Mouse (Mus musculus): ENCODE data around the gene Rbm43. TPM values are rescaled to one million over a fixed set of nuclear protein-coding genes. Genes with fewer than 3 reads are reported as not detected.
A peak's percentile ranks its signal among the peaks of the same experiment; 100 is the strongest.

The Rbm43 gene
- 6.2 and 8.4 TPM in 2 replicates for polyA plus RNA-seq (2016; fragmentation: Nextera tagmentation; extraction: Ambion mirVana)

DNA sequence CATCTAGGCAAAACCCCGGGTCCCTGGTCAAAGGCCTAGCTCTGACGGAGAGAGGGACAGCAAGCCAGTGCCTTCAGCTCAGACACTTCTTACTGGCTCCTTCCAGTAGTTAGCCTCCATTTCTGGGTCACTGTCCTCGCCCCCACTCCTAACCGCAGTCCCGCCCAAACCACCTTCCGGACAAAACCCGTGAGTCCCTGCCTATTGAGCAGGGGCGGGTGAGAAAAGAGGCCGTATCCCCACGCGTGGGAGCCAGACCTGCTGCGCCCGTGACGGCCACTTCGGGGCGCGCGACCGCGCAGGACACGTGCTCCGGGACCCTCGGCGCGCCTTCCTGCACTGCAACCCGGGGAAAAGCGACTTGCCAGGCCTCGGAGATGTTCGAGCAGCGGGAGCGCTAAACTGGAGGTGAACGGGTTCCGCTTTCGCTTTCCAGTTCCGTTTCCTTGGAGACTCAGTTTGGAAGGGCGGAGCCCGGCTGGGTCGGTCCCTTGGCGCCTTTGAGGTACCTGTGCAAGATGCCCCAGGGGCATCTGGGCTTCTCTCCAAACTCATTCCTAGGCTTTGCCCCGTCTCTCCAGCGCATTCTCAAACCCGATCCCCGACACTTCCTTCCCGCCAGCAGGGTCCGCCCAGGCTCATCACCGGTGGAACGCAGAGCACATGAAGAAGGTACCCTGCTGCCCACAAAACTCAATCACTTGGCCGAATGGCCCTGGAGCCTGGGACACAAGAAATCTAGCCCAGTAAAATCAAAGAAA, at the start of gene Rbm43:
Rbm43 (minus strand) TSS at position 590 of the 761 bp plus-strand sequence.
- Histone ChIP-seq H3K27ac (peak within 1 kb of the TSS; percentile 89), H3K4me1 (replicated peaks) (peaks cover 18% of the 10 kb centered on the region), H3K4me3 (peak within 1 kb of the TSS; percentile 65), H3K27me3 (ENCODE audit: insufficient read depth, poor library complexity, severe bottlenecking) (peaks cover 20% of the 10 kb centered on the region; the same call in 1 of the 2 replicates), H3K9me3 (no peaks in the 10 kb centered on the region), H3K36me3 (no peaks in the 10 kb centered on the region)
- 2% methylated on average over 48 of the region's 48 CpGs for WGBS
- DNase-seq (ENCODE audit: low spot score), result peak; percentile 75

DNA sequence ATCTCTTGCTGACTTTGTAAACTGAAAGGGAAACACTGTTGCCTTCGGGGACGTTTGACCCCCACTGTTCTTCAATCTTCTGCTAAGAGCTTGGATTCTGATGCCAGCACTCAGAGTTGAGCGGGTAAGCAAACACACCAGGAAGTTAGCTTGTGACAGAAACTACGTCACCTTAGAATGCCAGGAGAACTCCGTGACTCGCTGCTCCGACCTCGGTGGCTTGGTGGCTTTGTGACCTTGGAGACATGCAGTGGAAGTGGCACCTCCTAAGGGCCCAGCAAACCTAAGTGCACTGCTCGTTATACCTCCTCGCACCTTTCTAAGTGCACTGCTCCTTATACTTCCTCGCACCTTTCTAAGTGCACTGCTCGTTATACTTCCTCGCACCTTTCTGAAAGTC, 47.3 kb upstream of the Rbm43 start:
- Histone ChIP-seq H3K4me3 (no peak overlapping the region), H3K9me3 (no peaks in the 10 kb centered on the region), H3K27me3 (ENCODE audit: insufficient read depth, poor library complexity, severe bottlenecking) (no peaks in the 10 kb centered on the region), H3K36me3 (no peaks in the 10 kb centered on the region), H3K4me1 (replicated peaks) (no peaks in the 10 kb centered on the region), H3K27ac (no peak overlapping the region)
- DNase-seq (ENCODE audit: low spot score), result no peak
- WGBS, result 70% methylated on average over 13 of the region's 13 CpGs

DNA sequence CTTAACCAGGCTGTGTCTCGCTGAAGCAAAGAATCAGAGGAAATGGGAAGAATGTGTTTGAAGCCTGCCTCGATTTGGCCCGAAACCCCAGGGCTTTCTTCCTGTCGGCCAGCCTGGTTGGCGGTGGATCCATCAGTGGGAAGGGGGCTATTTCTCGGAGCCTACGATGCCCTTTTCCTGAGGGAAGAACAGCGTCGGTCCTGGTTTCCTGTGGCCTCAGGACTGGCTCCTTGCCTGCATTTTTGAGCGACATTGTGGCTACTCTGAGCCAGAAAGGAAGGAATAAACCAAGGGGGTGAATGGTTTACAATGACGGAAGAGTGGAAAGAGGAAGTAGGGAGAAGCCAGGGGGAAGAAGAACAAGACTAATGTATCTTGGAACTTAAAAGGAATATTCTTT, 46.7 kb upstream of the Rbm43 start:
- H3K4me3 ChIP-seq, result no peak overlapping the region
- H3K4me1 ChIP-seq (replicated peaks), result no peaks in the 10 kb centered on the region
- WGBS, result 57% methylated on average over 11 of the region's 11 CpGs
- 0 out of 2 replicates have a peak overlapping the region, but pooled peaks have one; percentile 29 for H3K27ac ChIP-seq
- no peaks in the 10 kb centered on the region for H3K9me3 ChIP-seq
- no peaks in the 10 kb centered on the region for H3K36me3 ChIP-seq
- no peaks in the 10 kb centered on the region for H3K27me3 ChIP-seq (ENCODE audit: insufficient read depth, poor library complexity, severe bottlenecking)
- DNase-seq (ENCODE audit: low spot score), result peak; percentile 4

DNA sequence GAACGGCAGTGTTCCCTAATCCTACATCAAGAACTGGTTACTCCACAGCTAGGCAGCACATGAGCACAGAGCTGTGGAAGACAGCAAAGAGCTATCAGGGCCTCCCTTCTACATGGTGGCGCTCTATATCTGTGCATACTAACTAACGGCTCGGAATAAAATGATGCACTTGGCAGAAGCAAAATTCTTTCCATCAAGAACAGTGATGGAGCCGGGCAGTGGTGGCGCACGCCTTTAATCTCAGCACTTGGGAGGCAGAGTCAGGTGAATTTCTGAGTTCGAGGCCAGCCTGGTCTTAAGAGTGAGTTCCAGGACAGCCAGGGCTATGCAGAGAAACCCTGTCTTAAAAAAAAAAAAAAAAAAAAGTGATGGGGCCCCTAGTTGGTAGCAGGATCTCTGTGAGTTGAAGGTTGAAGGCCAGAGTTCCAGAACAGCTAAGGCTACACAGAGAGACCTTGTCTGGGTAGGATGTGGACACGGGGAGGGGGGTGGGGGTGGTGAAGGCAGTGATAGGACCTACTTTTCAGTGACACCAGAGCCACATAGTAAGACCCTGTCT, 38.5 kb upstream of the Rbm43 start, which contains the start of gene Nmi:
Nmi (minus strand) TSS at position 85 of the 559 bp plus-strand sequence.
- Histone ChIP-seq H3K27me3 (ENCODE audit: insufficient read depth, poor library complexity, severe bottlenecking) (no peaks in the 10 kb centered on the region), H3K36me3 (no peaks in the 10 kb centered on the region), H3K4me1 (replicated peaks) (peaks cover 4% of the 10 kb centered on the region; the same call in 1 of the 2 replicates), H3K4me3 (peak within 1 kb of the TSS; percentile 68), H3K27ac (peak within 1 kb of the TSS; percentile 89), H3K9me3 (no peaks in the 10 kb centered on the region)
- DNase-seq (ENCODE audit: low spot score), result peak; percentile 11
- WGBS, result 82% methylated on average over 9 of the region's 9 CpGs

DNA sequence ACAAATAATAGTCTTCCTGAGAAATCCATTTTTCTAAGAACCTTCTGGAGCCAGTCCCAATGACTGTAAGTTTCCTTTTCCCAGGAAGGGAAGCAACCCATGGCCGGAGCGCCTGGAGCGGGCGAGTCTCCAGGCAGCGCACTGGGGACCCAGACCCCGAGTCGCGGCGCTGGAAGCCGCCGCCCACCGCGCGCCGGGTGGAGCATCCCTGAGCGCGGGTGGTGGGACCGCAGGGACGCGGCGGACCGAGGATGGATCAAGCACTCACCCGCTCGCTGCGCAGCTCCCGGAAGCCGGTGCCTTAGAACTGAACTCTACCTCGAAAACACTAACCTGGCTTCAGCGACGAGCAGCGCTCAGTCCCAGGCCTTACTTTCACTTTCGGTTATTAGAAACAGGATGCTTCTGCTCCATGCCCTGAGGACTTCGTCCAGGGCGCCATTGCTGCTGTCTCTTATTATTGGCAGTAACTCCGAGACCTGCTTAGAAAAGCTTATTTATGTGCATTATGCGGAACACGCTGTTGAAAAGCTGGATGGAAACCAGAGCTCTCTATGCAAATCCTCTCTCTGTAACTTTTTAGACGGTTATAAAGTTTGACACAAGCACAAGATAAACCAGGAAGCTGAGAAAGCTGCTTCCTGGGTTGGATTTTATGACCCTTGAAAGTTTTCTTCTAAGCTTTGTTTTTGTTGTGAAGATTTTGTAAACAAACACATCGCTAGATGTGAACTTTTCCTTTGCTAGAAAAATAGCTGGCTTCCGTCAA, 37.9 kb upstream of the Rbm43 start:
- no peaks in the 10 kb centered on the region for H3K27me3 ChIP-seq (ENCODE audit: insufficient read depth, poor library complexity, severe bottlenecking)
- peaks cover 4% of the 10 kb centered on the region; the same call in 1 of the 2 replicates for H3K4me1 ChIP-seq (replicated peaks)
- H3K27ac ChIP-seq, result peak overlapping the region; percentile 89
- DNase-seq (ENCODE audit: low spot score), result peak; percentile 69
- H3K9me3 ChIP-seq, result no peaks in the 10 kb centered on the region
- no peaks in the 10 kb centered on the region for H3K36me3 ChIP-seq
- peak overlapping the region; percentile 68 for H3K4me3 ChIP-seq
- WGBS, result 5% methylated on average over 40 of the region's 40 CpGs

DNA sequence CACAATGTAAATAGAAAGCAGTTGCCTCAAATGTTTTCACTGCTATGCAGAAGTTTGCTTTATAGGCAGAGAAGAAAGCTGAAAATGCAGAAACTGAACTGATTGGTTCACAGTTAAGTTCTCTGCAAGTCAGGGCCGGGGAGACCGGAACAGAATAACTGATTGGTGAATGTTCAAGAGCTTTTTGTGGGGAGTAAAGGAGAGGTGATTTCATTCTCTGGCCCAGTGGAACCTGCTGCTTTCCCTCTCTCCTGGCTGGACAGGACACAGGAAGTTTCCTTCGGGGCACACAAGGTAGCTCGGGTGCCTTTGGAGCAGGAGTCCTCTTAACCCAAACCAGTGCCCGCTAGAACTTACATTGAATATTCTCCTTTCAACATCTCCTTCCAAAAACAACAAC, 37.2 kb upstream of the Rbm43 start:
- Histone ChIP-seq H3K4me3 (peak overlapping the region; percentile 68), H3K27ac (no peak overlapping the region), H3K27me3 (ENCODE audit: insufficient read depth, poor library complexity, severe bottlenecking) (no peaks in the 10 kb centered on the region), H3K36me3 (no peaks in the 10 kb centered on the region), H3K9me3 (no peaks in the 10 kb centered on the region), H3K4me1 (replicated peaks) (peaks cover 4% of the 10 kb centered on the region; the same call in 1 of the 2 replicates)
- WGBS, result 74% methylated on average over 5 of the region's 5 CpGs
- DNase-seq (ENCODE audit: low spot score), result peak; percentile 3

DNA sequence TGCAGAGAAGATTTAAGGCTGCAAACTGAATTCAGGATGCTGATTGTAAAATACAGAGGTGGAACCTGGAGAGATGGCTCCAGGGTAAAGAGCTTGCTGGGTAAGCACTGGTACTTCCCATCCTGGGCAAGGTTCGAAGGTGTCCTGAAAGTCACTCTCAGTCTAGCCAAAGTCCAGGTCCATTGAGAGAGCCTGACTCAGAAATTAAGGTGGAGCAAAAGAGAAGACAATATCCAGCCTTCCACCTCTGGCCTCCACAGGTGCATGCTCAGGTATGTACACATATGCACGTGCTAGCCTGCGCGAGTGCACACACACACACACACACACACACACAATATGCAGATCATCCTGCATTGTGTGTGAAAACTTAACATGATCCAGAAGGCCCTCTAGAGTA, 35.9 kb upstream of the Rbm43 start:
- no peaks in the 10 kb centered on the region for H3K36me3 ChIP-seq
- no peak for DNase-seq (ENCODE audit: low spot score)
- peaks cover 4% of the 10 kb centered on the region; the same call in 1 of the 2 replicates for H3K4me1 ChIP-seq (replicated peaks)
- H3K27ac ChIP-seq, result no peak overlapping the region
- H3K27me3 ChIP-seq (ENCODE audit: insufficient read depth, poor library complexity, severe bottlenecking), result no peaks in the 10 kb centered on the region
- H3K4me3 ChIP-seq, result no peak overlapping the region
- H3K9me3 ChIP-seq, result no peaks in the 10 kb centered on the region
- WGBS, result 97% methylated on average over 4 of the region's 4 CpGs

DNA sequence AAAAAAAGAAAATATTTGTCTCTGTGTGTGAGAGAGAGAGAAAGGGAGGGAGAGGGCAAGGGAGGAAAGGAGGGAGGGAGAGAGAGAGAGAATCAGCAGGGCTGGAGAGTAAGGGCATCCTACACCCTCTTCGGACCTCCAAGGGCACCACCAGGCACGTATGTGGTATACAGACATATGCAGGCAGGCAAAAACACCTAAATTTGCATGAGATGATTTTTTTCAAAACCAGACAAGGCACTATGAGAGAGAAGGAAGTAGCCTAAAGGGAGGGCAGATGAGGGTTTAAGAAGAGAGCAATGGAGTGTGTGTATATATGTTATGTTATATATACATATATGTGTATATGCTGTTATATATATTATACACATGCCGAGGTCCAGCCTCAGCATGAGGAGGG, 32.3 kb upstream of the Rbm43 start:
- Histone ChIP-seq H3K4me3 (no peak overlapping the region), H3K36me3 (no peaks in the 10 kb centered on the region), H3K4me1 (replicated peaks) (no peaks in the 10 kb centered on the region), H3K27ac (no peak overlapping the region), H3K9me3 (no peaks in the 10 kb centered on the region), H3K27me3 (ENCODE audit: insufficient read depth, poor library complexity, severe bottlenecking) (no peaks in the 10 kb centered on the region)
- WGBS, result 82% methylated on average over 3 of the region's 3 CpGs
- no peak for DNase-seq (ENCODE audit: low spot score)

DNA sequence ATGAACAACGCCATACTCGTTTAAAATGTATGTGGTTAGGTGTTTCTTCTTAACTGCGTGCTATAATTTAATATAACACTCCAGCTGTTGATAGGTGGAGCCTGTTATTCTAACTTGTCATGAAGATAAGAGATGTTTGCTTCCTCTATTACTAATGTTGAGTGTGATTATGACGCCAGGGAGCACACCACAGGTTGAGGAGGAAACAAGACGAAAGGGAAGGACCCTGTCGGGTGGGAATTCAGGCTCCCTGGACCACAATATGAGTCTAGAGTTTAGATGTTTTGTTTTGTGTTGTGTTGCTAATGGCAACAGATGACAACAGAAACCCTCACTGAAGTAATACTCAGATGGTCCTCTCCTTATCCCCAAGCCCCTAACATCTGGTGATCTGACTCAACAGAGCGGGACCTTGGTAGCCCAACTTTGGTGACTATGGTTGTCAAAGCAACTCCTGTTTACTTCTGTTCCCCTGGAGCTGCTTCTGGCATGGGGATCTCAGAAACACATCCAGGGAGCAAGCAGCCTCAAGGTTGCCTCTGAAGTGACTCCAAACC, 18.8 kb upstream of the Rbm43 start:
- 91% methylated on average over 7 of the region's 7 CpGs for WGBS
- Histone ChIP-seq H3K4me1 (replicated peaks) (no peaks in the 10 kb centered on the region), H3K9me3 (no peaks in the 10 kb centered on the region), H3K4me3 (no peak overlapping the region), H3K27ac (no peak overlapping the region), H3K27me3 (ENCODE audit: insufficient read depth, poor library complexity, severe bottlenecking) (no peaks in the 10 kb centered on the region), H3K36me3 (no peaks in the 10 kb centered on the region)
- DNase-seq (ENCODE audit: low spot score), result no peak

DNA sequence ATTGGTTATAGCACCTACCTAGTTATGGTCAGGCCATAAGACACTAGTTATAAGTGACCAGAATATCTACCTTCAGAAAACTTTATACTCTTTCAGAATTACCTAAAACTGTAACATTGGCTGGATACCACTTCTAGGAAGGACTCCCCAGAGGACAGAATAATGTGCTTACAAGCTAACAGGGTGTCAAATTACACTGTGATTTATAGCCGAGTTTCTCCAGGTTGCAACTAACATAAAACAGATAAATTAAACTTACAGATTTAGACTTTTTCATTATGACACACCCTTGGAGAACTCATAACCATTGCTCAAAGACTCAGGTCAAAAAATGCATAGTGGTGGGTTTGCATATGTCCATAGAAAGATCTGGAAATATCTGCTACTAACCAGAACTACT, 15.9 kb upstream of the Rbm43 start:
- WGBS, result 42% methylated on average over 1 of the region's 1 CpGs
- Histone ChIP-seq H3K4me3 (no peak overlapping the region), H3K36me3 (no peaks in the 10 kb centered on the region), H3K27ac (no peak overlapping the region), H3K27me3 (ENCODE audit: insufficient read depth, poor library complexity, severe bottlenecking) (no peaks in the 10 kb centered on the region), H3K9me3 (peaks cover 4% of the 10 kb centered on the region; the same call in 1 of the 2 replicates), H3K4me1 (replicated peaks) (no peaks in the 10 kb centered on the region)
- no peak for DNase-seq (ENCODE audit: low spot score)

DNA sequence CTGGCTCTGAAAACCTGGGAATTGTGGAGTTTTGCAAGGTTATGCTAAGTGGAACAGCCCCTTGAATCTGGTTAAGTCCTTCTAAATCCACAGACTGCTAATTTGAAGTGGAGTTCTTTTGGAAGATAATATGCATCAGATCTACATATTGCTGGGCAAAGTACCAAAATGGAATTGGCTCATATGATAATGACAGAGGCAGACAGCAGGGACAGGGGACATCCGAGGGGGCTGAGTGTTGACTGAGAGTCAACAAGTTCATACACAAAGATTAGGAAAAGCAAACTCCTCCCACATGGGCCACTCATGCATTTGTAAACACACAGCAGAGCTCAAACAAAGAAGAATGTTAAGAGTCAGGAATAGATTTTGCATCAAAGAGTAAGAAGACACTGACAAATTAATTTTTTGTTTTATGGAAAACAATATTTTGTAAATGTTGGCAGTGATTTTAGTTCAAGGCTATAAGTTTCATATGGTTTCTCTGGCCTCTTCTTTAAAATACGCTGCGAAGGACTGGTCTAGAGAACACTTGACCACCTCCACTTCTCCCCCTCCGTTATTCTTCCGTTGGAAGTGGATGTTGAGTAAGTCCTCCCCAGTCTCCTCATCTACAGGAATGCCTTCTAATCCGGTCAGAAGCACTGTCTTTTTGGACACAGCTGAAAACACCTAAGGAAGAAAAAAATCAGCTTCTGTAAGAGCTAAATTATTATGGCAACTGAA, 13.3 kb upstream of the Rbm43 start:
- no peaks in the 10 kb centered on the region for H3K4me1 ChIP-seq (replicated peaks)
- H3K36me3 ChIP-seq, result no peaks in the 10 kb centered on the region
- no peak overlapping the region for H3K4me3 ChIP-seq
- no peak for DNase-seq (ENCODE audit: low spot score)
- 89% methylated on average over 6 of the region's 6 CpGs for WGBS
- H3K27me3 ChIP-seq (ENCODE audit: insufficient read depth, poor library complexity, severe bottlenecking), result no peaks in the 10 kb centered on the region
- H3K27ac ChIP-seq, result no peak overlapping the region
- peaks cover 4% of the 10 kb centered on the region; the same call in 1 of the 2 replicates for H3K9me3 ChIP-seq

DNA sequence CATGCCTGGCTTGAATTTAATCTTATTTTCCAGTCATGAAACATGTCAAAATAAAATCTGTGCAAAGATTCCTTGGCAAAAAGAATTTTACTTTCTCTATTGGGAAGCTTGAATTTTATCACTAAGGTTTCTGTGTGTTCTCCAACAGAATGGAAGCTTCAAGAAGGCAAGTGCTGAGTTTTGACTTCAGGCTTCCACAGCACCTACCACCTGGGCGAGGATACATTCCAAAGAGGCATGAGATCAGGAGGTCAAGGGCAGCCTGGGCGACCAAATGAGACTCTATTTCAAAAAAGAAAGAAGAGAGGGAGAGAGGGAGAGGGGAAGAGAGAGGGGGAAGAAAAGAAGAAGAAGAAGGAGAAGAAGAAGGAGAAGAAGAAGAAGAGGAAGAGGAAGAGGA, 10.8 kb upstream of the Rbm43 start:
- peaks cover 4% of the 10 kb centered on the region; the same call in 1 of the 2 replicates for H3K9me3 ChIP-seq
- no peaks in the 10 kb centered on the region for H3K27me3 ChIP-seq (ENCODE audit: insufficient read depth, poor library complexity, severe bottlenecking)
- no peak for DNase-seq (ENCODE audit: low spot score)
- H3K4me1 ChIP-seq (replicated peaks), result no peaks in the 10 kb centered on the region
- no peak overlapping the region for H3K4me3 ChIP-seq
- WGBS, result 64% methylated on average over 2 of the region's 2 CpGs
- H3K27ac ChIP-seq, result no peak overlapping the region
- H3K36me3 ChIP-seq, result no peaks in the 10 kb centered on the region
